Mouse (Mus musculus) lung, postnatal 0 days (tissue): ENCODE results near the gene Fn1.

Source experiments
- CTCF ChIP-seq: IDR thresholded peaks from 2 replicates; pipeline ENCODE4 v1.5.1; 2016; ENCODE audit warnings: antibody characterized with exemption, mild to moderate bottlenecking
- EP300 ChIP-seq: IDR thresholded peaks from 2 replicates; pipeline ENCODE4 v1.6.1; 2016; ENCODE audit warnings: antibody characterized with exemption, mild to moderate bottlenecking, control low read depth

- TF ChIP-seq EP300 = no peak
- no peak for TF ChIP-seq CTCF
These were observed 43.1 kb downstream of the Fn1 start for GRCm38 (mm10) chr1:71609916-71610315.
